Mouse (Mus musculus) liver, embryonic 16.5 days (tissue): ENCODE results near the gene Shc1. TPM values are rescaled to one million over a fixed set of nuclear protein-coding genes. Genes with fewer than 3 reads are reported as not detected.

Source experiments
- ATAC-seq: fragments of 200-750 bp; cut with Nextera tagmentation; 2 replicates; pipeline ENCODE4 v1.8.0; 2017; ENCODE audit warnings: low read depth, mild to moderate bottlenecking, moderate number of reproducible peaks, moderate library complexity
- H3K27ac ChIP-seq: fragments of 300-500 bp; sonication (generic); 2 replicates; pipeline ENCODE4 v1.5.1; 2014; ENCODE audit warnings: mild to moderate bottlenecking, low read length
- H3K27me3 ChIP-seq: fragments of 300-500 bp; sonication (generic); 2 replicates; pipeline ENCODE4 v1.6.1; 2014; ENCODE audit warnings: low read depth, low read length, mixed read lengths; ENCODE audit not compliant: control insufficient read depth, insufficient read depth
- H3K36me3 ChIP-seq: fragments of 300-500 bp; sonication (generic); 2 replicates; pipeline ENCODE4 v1.6.1; 2014; ENCODE audit warnings: mild to moderate bottlenecking; ENCODE audit not compliant: control insufficient read depth, insufficient read depth
- H3K4me1 ChIP-seq: fragments of 300-500 bp; sonication (generic); 2 replicates; pipeline ENCODE4 v1.6.1; 2014; ENCODE audit warnings: low read depth, low read length, mixed read lengths; ENCODE audit not compliant: control insufficient read depth
- H3K4me2 ChIP-seq: fragments of 300-500 bp; sonication (generic); 2 replicates; pipeline ENCODE4 v1.6.1; 2014; ENCODE audit warnings: low read depth, low read length, mixed read lengths
- H3K4me3 ChIP-seq: fragments of 300-500 bp; sonication (generic); 2 replicates; pipeline ENCODE4 v1.5.1; 2014; ENCODE audit warnings: low read depth, mild to moderate bottlenecking, low read length
- H3K9ac ChIP-seq: fragments of 300-500 bp; sonication (generic); 2 replicates; pipeline ENCODE4 v1.6.1; 2014; ENCODE audit warnings: low read depth, low read length
- H3K9me3 ChIP-seq: fragments of 300-500 bp; sonication (generic); replicated peaks from 2 replicates; pipeline ENCODE4 v1.6.1; 2016; ENCODE audit warnings: low read length; ENCODE audit not compliant: control insufficient read depth
- WGBS: fragments of 180-500 bp; shearing (Covaris S2); extraction: QIAGEN DNeasy Blood & Tissue Kit; methylation state at CpG from one replicate; pipeline ENCODE4 v1.1.7; 2014; ENCODE audit not compliant: insufficient replicate concordance; 5-methylcytosine and 5-hydroxymethylcytosine counted together
- polyA plus RNA-seq: library from polyadenylated mRNA; unstranded; fragments of >200 nt; fragmentation: Nextera tagmentation; extraction: Ambion mirVana; gene quantifications from 2 replicates; pipeline ENCODE4 v1.2.1, GENCODE M21; 2015

Shc1 gene
- polyA plus RNA-seq = 43.2 and 46.0 TPM in 2 replicates

DNA sequence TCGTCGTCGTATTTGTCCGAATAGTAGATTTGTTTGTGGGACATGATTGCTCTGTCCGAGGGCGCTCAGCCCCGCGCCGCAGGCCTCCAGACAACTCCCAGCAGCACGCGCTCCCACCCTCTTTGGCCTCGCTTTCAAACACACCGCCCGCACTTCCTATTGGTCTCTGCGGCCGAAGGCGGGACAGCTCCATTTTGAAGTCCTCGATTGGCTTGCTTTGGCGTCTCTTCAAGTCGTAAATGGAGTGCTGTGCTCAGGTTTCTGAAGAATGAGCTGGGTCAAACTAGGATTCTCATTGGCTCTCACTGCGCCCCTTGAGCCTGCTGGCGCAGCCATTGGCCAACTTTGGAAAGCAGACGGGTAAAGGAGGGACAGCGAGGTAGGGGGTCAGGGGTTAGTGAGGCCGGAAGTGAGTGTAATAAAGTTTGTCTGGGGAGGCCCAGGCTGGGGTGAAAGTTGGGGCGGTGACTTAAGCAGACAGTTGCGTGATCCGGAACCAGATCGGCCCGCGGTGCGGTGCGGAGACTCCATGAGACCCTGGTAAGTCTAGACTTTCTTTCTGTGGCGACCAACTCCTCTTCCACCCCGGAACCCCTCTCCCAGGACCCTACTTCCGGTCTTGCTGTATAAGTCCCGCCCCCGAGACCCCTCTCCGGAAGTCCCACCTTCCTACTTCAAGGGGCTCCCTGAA, at the start of gene Shc1, which contains the start of gene Cks1b:
Gene Shc1 (plus strand): TSS at position 274 of the 691 bp plus-strand sequence.
Gene Cks1b (minus strand): TSS at position 214 of the 691 bp plus-strand sequence.
- peak within 1 kb of the TSS; percentile 98 for H3K27ac ChIP-seq
- H3K4me2 ChIP-seq = peak within 1 kb of the TSS; percentile 79
- peak; percentile 88 for ATAC-seq
- WGBS = under 1% methylated on average over 39 of the region's 39 CpGs
- peak within 1 kb of the TSS; percentile 87 for H3K9ac ChIP-seq
- no peaks in the 10 kb centered on the region for H3K9me3 ChIP-seq
- no peaks in the 10 kb centered on the region for H3K27me3 ChIP-seq
- H3K4me1 ChIP-seq = peaks cover 45% of the 10 kb centered on the region
- peak within 1 kb of the TSS; percentile 83 for H3K4me3 ChIP-seq
- H3K36me3 ChIP-seq = peaks cover 29% of the 10 kb centered on the region

- H3K27me3 ChIP-seq = no peaks in the 10 kb centered on the region
- no peaks in the 10 kb centered on the region for H3K9me3 ChIP-seq
- H3K36me3 ChIP-seq = no peaks in the 10 kb centered on the region
- peaks cover 14% of the 10 kb centered on the region for H3K4me1 ChIP-seq
- no peak for ATAC-seq
- no peak overlapping the region for H3K9ac ChIP-seq
- no peak overlapping the region for H3K4me3 ChIP-seq
- WGBS = 28% methylated on average over 5 of the region's 5 CpGs
- H3K27ac ChIP-seq = no peak overlapping the region
- no peak overlapping the region for H3K4me2 ChIP-seq
These were observed 44.5 kb upstream of the Shc1 start for GRCm38 (mm10) chr3:89373581-89374231.

DNA sequence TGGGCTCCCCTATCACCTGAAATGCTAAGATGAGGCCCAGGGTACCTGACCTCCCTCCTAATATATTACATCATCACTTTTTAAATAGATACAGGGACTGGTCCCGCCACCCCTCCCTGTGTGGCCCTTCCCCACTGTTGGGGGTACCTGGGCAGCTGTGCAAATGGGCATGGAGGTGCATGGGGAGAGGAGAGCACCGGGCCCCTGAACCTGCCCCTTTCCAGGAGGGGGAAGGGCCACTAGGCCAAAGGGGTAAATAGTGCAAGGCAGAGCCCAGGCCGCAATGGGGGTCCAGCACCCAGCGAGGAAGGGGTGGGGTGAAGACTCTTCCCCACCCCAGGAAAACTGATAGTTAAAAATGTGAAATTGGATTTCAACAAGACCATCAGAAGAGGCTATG, 40.4 kb upstream of the Shc1 start:
- H3K4me1 ChIP-seq = peaks cover 18% of the 10 kb centered on the region
- H3K4me3 ChIP-seq = no peak overlapping the region
- no peak overlapping the region for H3K9ac ChIP-seq
- peak overlapping the region; percentile 69; the same call in 1 of the 2 replicates for H3K4me2 ChIP-seq
- 71% methylated on average over 4 of the region's 4 CpGs for WGBS
- H3K9me3 ChIP-seq = no peaks in the 10 kb centered on the region
- H3K27ac ChIP-seq = no peak overlapping the region
- no peaks in the 10 kb centered on the region for H3K27me3 ChIP-seq
- no peaks in the 10 kb centered on the region for H3K36me3 ChIP-seq
- no peak for ATAC-seq

- peaks cover 18% of the 10 kb centered on the region for H3K4me1 ChIP-seq
- peak; percentile 72 for ATAC-seq
- no peak overlapping the region for H3K27ac ChIP-seq
- H3K36me3 ChIP-seq = no peaks in the 10 kb centered on the region
- peak overlapping the region; percentile 54 for H3K4me3 ChIP-seq
- 4% methylated on average over 29 of the region's 29 CpGs for WGBS
- no peaks in the 10 kb centered on the region for H3K27me3 ChIP-seq
- peak overlapping the region; percentile 69 for H3K4me2 ChIP-seq
- peak overlapping the region; percentile 52; the same call in 1 of the 2 replicates for H3K9ac ChIP-seq
- H3K9me3 ChIP-seq = no peaks in the 10 kb centered on the region
These were observed 39.7 kb upstream of the Shc1 start for GRCm38 (mm10) chr3:89378394-89379067.

GRCm38 (mm10) chr3:89379388-89380131, 38.7 kb upstream of the Shc1 start:
- Histone ChIP-seq H3K4me3 (no peak overlapping the region), H3K4me1 (peaks cover 12% of the 10 kb centered on the region), H3K9me3 (no peaks in the 10 kb centered on the region), H3K27me3 (no peaks in the 10 kb centered on the region), H3K4me2 (no peak overlapping the region), H3K36me3 (no peaks in the 10 kb centered on the region), H3K9ac (no peak overlapping the region), H3K27ac (no peak overlapping the region)
- 73% methylated on average over 31 of the region's 31 CpGs for WGBS
- ATAC-seq = no peak

DNA sequence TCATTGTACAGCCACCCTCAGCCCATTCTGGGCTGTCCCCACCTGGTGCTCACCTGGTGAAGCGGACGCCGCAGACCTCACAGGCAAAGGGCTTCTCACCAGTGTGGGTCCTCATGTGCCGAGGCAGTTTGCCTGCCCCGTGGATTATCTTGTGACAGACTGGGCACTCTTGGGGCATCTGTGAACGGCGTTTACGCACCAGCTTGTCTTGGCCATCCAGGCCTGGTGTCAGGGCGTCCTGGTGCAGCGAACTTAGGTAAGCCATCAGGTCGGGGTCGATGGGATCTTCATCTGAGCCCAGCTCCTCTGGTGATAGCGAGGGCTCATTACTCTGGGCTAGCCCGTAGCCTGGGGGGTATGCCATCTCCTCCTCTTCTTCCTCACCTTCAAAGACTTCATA, 38.0 kb upstream of the Shc1 start:
- H3K36me3 ChIP-seq = no peaks in the 10 kb centered on the region
- no peaks in the 10 kb centered on the region for H3K9me3 ChIP-seq
- H3K4me2 ChIP-seq = no peak overlapping the region
- H3K27ac ChIP-seq = no peak overlapping the region
- 81% methylated on average over 14 of the region's 14 CpGs for WGBS
- no peak for ATAC-seq
- H3K4me3 ChIP-seq = no peak overlapping the region
- peaks cover 12% of the 10 kb centered on the region for H3K4me1 ChIP-seq
- H3K9ac ChIP-seq = no peak overlapping the region
- no peaks in the 10 kb centered on the region for H3K27me3 ChIP-seq

DNA sequence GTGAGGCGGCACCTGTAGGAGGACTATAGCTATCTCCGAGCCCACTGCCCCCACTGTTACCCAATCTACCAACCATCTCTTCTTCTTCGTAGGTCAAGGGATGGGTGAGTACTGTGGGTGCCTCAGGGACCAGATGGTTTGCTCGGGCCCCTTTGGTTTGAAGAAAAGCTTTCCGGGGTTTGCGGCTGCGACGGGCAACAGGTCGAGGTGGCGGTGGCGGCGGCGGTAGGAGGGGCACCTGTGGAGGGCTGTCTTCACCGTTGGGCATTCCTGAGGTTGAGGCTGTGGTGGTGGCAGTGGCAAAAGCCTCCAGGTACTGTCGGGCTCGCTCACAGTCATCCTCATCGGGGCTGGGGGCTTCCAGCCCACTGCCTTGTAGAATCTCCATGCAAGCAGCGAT, 37.5 kb upstream of the Shc1 start:
- Histone ChIP-seq H3K36me3 (no peaks in the 10 kb centered on the region), H3K4me1 (peaks cover 12% of the 10 kb centered on the region), H3K27ac (no peak overlapping the region), H3K27me3 (no peaks in the 10 kb centered on the region), H3K9me3 (no peaks in the 10 kb centered on the region), H3K9ac (no peak overlapping the region), H3K4me3 (no peak overlapping the region), H3K4me2 (no peak overlapping the region)
- no peak for ATAC-seq
- WGBS = 80% methylated on average over 18 of the region's 18 CpGs

- Histone ChIP-seq H3K27me3 (no peaks in the 10 kb centered on the region), H3K27ac (no peak overlapping the region), H3K9ac (no peak overlapping the region), H3K9me3 (no peaks in the 10 kb centered on the region), H3K4me2 (no peak overlapping the region), H3K4me1 (peaks cover 12% of the 10 kb centered on the region), H3K36me3 (no peaks in the 10 kb centered on the region), H3K4me3 (no peak overlapping the region)
- 80% methylated on average over 11 of the region's 11 CpGs for WGBS
- ATAC-seq = no peak
These were observed 37.0 kb upstream of the Shc1 start for GRCm38 (mm10) chr3:89381233-89381632.
